Comparison of ENCODE assay signal across 8 mouse cellular contexts in the genomic region with DNA sequence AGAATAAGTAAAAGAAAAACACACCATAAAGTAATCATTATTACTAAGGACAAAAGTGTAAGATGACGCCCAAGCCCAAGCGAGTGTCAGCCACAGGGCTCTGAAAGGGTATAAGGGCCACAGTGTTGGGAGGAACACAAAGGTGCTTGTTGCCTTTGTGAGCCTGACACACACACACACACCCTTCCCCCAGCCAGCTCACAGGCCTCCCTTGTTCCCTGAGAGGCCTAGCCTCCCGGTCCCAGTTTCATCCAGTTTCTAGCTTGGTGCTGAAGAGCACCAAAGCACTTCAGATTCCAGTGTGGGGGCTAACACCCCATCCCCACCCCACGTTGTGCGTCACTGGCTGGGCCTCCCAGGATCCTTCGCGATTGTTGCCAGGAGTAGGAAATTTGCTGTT. TPM values are rescaled to one million over a fixed set of nuclear protein-coding genes. Genes with fewer than 3 reads are reported as not detected.
A peak's percentile ranks its signal among the peaks of the same experiment; 100 is the strongest.
DNase-seq lines count a peak whose midpoint lies in the region; ATAC-seq and TF ChIP-seq lines count a peak whose summit lies in the region.

No protein-coding gene starts in this region.

- H3K27me3 ChIP-seq in limb, embryonic 14.5 days (ENCODE audit: control insufficient read depth, insufficient read depth, low read length) = no peaks in the 10 kb centered on the region

- H3K27ac ChIP-seq in limb, embryonic 14.5 days (replicated peaks; ENCODE audit: low read depth, low read length) = 0 out of 2 replicates have a peak overlapping the region, but pooled peaks have one; percentile 14

- ATAC-seq in limb, embryonic 14.5 days (ENCODE audit: low FRiP score, low read depth) = 0 out of 2 replicates have a peak, but pooled peaks have one; percentile 42

- H3K4me2 ChIP-seq in limb, embryonic 14.5 days (replicated peaks; ENCODE audit: low read depth, low read length, severe bottlenecking) = no peak overlapping the region

- no peak for TF ChIP-seq POLR2A in limb, embryonic 14.5 days (IDR thresholded peaks at IDR 0.05; ENCODE audit: borderline replicate concordance, extremely low read depth, insufficient read depth, insufficient read length)

- H3K36me3 ChIP-seq in limb, embryonic 14.5 days (ENCODE audit: control insufficient read depth, insufficient read depth, low read length) = no peaks in the 10 kb centered on the region

- H3K4me3 ChIP-seq in limb, embryonic 14.5 days (replicated peaks; ENCODE audit: low read length) = no peak overlapping the region

- no peak overlapping the region for H3K9ac ChIP-seq in limb, embryonic 14.5 days (ENCODE audit: low read depth, low read length, severe bottlenecking)

- H3K4me1 ChIP-seq in limb, embryonic 14.5 days (ENCODE audit: control insufficient read depth, insufficient read depth, low read length) = peaks cover 6% of the 10 kb centered on the region; the same call in 1 of the 2 replicates

- no peaks in the 10 kb centered on the region for H3K9me3 ChIP-seq in limb, embryonic 14.5 days (ENCODE audit: control insufficient read depth, low read length)

- DNase-seq in cerebellum, adult 11-12 months = peak; percentile 19
- no peak for DNase-seq in cerebellum, postnatal 14 days
- DNase-seq in ES-CJ7 (ENCODE audit: low read depth, low spot score) = peak; percentile 69
- DNase-seq in frontal cortex, postnatal 36 days (ENCODE audit: low spot score in 2 of 2) = peak; percentile 13 to 20
- DNase-seq in limb, embryonic 14.5 days (ENCODE audit: low spot score) = peak; percentile 8
- DNase-seq in ovary, postnatal 14 days (ENCODE audit: low spot score) = no peak
- no peak for DNase-seq in heart, adult 18-20 months
- no peak for DNase-seq in Muller cell, postnatal 12 days (ENCODE audit: inconsistent ontology term)

- WGBS in limb, embryonic 14.5 days = 17% methylated on average over 7 of the region's 7 CpGs

RNA-seq across cellular contexts. Expression of gene Depdc1b, which starts 14.7 kb away (rescaled TPM):
- 6.0 and 6.4 TPM in 2 replicates for polyA plus RNA-seq in limb, embryonic 14.5 days (2012; rRNA removed)
- 6.1 and 7.1 TPM in 2 replicates for polyA plus RNA-seq in limb, embryonic 14.5 days (2014; fragmentation: Nextera tagmentation; extraction: Ambion mirVana)
- under 1 TPM; 0.30 to 0.67 TPM for total RNA-seq in heart, adult 18-20 months (2021)

Comparison
In these comparisons a context has a peak if more than half of its experiments do, and no peak if none do; other contexts are left out.
1. DNase-seq: peak in cerebellum, adult 11-12 months (single experiment), ES-CJ7 (single experiment), frontal cortex, postnatal 36 days (2 of 2) and limb, embryonic 14.5 days (single experiment); none in cerebellum, postnatal 14 days (0 of 2), ovary, postnatal 14 days (single experiment), heart, adult 18-20 months (0 of 2) and Muller cell, postnatal 12 days (single experiment).